Mouse (Mus musculus) gastrocnemius, postnatal 4 days (tissue): Measurements from ENCODE around the gene Sbf2. TPM values are rescaled to one million over a fixed set of nuclear protein-coding genes. Genes with fewer than 3 reads are reported as not detected.
"Not testable (repeated sequence)": the region's sequence is repeated elsewhere in the genome, so short reads cannot be mapped to it uniquely, and the experiment has no call there.

Experiments
- DNase-seq, 2 experiments: peaks; one replicate each; pipeline ENCODE4 v3.0.0; 2021 to 2022; ENCODE audit warnings: low spot score in 2 of 2, mixed read lengths in 2 of 2
- total RNA-seq, 2 experiments: library from RNA; stranded (reverse); gene quantifications; 2 replicates each; pipeline ENCODE4 v1.2.3; 2021

Sbf2 gene
- total RNA-seq, 2 experiments from 2014 or later: 50.2 to 55.3 TPM

- no peak for DNase-seq
Measured at GRCm38 (mm10) chr7:110585250-110585649, 29.5 kb downstream of the Sbf2 start.

DNA sequence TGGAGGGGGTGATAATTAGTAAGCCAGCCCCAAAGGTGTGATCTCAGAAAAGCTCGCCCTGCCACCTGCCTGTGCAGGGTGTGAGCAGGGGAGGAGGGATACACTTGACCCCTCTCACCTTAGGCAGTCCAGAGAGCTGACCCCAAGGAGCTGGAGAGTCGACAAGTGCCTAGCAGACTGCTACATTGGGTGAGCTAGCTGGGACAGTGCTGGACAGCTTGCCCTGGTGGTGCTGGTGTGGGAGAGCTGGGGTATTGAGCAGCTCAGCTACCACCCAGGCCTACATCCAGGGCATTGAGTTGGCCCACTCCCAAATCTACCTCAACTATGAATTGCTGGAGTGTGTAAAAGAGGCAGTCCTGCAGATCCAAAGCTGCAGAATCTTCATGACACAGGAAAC lies 30.6 kb downstream of the Sbf2 start:
- no peak for DNase-seq

GRCm38 (mm10) chr7:110583705-110584104 lies 31.0 kb downstream of the Sbf2 start:
- no peak for DNase-seq

DNA sequence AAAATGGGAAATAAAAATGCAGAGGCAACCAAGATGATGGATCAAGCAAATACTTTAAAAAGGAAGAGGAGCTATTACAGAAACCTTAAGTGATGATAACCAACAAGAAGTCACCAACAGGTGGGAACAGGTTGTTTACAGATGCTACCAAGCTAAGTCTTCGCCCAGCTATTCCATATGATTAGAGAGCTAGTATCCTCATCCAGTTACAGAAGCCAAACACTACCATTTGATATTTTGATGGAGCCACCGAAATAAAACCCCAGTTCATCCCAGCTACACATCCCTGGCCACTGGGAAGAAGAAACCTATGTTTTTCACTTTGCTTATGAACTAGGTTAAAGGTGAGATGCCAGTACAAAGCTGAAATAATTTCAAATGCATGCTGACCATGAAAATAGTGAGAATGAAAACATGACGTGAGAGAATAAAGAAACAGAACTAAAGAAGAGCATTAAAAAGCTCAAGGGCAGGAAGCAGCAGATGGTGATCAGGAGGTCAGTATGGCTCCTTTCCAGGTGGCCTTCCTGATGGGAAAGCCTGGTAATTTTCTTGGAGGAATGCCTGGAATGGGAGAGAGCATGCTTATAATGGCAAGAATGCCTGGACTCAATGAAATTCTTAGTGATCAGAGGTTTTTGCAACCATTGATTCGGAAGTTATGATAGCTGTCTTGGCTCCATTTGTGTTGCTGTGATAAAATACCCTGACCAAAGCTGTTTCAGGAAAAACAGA lies 48.7 kb downstream of the Sbf2 start:
- DNase-seq: peak in 1 of 2 experiments; percentile 40

- no peak for DNase-seq
Measured at GRCm38 (mm10) chr7:110561647-110562046, 53.1 kb downstream of the Sbf2 start.

GRCm38 (mm10) chr7:110557001-110557400 lies 57.7 kb downstream of the Sbf2 start:
- no peak for DNase-seq

DNA sequence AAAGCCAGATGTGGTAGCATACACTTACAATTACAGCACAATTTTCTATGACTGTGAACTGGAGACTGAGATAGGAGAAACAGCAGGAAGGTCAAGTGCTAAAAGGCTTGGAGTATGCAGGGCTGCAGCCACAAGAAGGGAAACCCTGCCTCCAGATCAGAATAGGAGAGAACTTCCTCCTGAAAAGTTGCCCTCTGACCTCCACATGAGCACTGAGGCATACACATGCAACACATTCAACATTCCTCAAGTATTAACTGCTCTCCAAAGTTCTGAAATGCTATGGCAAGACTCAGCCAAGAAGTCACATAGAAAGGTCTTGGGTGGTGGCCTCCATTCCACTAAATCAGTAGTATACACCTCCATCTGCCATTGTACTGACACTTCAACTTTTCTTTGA lies 58.5 kb downstream of the Sbf2 start:
- no peak for DNase-seq

GRCm38 (mm10) chr7:110555260-110555659 lies 59.5 kb downstream of the Sbf2 start:
- DNase-seq: no peak

- no peak for DNase-seq
Measured at GRCm38 (mm10) chr7:110548268-110548667, 66.5 kb downstream of the Sbf2 start.

GRCm38 (mm10) chr7:110543341-110543740 lies 71.4 kb downstream of the Sbf2 start:
- DNase-seq: no peak

DNA sequence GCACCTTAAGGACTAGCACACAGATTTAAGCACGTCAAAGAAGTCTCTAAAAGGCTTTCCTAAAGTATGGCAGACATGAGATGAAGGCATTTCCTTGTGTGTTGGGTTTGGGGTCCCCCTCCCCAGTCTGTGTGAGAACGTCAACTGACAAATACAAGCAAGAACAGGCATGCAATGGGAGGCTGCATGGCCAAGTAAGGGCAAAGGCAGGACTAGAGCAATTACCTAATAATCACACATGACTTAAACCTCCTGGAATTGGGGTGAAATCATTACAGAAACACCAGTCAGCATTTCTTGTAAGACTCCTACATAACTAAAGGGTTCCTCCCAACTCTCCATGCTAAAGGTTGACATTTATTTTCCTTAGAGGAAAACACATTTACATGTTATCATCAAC lies 75.5 kb downstream of the Sbf2 start:
- no peak for DNase-seq

- not testable (repeated sequence) for DNase-seq
Measured at GRCm38 (mm10) chr7:110530295-110530694, 84.4 kb downstream of the Sbf2 start.

DNA sequence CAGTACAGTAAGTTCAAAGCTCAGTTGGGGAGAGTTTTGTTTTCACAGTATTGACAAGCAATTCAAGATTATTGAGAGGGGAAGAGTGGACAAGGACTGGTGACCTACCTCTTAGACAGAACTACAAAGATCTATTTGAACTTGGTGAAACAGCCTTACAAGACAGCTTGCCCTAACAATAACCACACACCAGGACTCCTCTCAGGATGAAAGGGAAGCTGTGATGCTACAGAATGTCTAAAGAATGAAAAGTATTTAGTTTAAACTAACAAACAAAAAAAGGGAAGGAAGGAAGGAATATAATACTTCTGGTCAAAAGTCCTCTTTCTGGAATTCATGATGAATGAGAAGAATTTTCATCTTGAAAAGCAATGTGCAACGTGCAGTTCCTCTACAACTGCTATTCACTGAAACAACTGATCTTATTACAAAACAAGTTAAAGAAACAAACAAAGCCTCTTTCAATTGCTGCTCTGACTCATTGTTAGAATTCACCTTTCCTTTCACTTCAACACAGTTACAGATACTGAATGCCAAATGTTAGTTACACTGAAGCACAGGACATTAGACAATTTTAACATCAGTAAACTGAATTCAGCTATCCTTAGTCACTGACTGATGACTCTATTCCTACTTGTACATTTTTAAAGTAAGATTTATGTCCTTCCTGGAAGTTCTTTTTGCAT lies 89.5 kb downstream of the Sbf2 start:
- DNase-seq: no peak

DNA sequence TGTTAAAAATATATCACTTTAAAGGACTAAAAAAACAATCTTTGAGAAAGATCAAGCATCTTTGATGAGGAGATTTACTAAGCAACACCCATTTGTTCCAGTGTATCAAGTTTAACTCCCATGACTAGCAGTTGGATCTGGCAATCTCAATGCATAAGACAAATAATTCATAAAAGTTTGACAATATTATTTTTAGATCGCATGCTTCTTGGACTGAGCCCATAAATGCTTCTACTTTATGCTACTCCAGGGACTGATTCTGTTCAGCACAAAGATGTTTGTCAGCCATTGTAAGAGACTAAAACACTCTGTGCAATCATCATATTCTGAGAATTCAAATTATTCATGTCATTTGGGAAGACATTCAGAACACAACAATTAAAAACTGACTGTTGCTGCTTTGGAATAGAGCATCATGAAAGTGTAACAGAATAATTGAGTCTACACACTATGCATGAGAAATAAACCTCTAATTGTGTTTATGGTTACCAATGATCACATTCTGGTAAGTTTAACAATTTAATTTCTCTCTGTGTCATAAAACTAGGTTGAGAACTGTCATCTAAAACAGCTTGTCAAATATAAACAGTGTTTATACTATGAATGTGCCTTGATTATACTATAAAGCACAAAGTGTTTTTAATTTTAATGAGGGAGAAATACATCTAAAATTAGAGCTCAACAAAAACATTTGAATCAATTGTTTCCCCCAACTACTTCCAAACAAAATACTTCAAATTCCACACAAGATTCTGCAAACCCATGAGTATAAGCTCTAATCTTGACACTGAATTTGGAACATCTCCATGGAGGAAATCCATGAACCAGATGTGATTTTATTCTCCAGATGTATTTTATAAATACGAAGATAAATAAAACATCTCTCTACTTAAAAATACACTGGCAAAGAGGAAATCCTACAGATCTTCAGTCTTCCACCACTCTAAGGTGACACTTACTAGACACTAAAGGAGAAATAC lies 98.2 kb downstream of the Sbf2 start:
- no peak for DNase-seq

DNA sequence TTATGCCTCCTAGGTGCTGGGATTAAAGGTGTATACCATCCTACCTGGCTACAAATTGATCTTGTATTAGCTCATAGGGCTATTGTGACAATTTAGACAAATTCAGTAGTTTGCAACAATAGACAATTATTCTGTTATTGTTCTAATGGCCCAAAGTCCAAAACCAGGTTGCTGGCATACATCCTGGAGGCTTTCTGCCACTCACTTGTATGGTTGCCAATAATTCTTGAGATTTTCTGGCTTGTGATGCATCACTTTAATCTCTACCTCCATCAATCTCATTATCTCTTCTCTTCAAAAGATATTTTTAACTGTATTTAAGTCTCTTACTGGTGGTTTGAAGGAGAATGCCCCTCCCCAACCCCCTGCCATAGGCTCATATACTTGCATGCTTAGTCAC lies 100.6 kb downstream of the Sbf2 start:
- DNase-seq: no peak

GRCm38 (mm10) chr7:110498653-110499052 lies 116.1 kb downstream of the Sbf2 start:
- no peak for DNase-seq

GRCm38 (mm10) chr7:110491038-110491437 lies 123.7 kb downstream of the Sbf2 start:
- no peak for DNase-seq

DNA sequence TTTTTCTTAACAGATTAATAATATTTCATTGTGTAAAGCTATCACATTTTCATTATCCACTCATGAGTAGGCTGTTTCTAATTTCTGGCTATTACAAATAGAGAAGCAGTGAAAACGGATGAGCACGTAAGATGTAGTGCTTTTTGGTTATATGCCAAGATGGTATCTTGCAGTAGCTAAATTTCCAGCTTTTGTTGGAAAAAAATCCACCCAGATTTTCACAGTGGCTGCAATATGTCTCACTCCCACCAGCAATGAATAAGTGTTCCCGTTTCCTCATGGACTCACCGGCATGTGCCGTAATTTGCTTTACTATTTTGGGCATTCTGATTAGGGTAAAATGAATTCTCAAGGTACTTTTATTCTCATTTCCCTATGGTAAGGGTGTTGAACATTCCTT lies 129.7 kb downstream of the Sbf2 start:
- no peak for DNase-seq

- no peak for DNase-seq
Measured at GRCm38 (mm10) chr7:110470987-110471386, 143.7 kb downstream of the Sbf2 start.

DNA sequence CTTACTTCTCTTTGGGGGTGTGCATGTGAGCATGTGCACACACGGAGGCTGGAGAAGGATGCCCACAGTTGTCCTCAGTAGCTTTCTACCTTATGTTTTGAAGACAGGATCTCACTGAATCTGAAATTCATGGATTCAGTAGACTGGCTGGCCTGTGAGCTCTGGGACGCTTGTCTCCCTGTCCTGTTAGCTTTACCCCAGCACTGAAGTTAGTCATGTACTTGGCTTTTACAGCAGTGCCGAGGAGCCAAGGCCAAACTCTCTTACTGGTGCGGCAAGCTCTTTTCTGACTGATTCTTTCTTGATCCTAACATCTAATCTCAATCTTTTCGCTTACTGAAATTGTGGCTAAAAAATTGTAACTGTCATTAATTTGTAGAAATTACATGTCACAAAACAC lies 151.3 kb downstream of the Sbf2 start:
- no peak for DNase-seq

DNA sequence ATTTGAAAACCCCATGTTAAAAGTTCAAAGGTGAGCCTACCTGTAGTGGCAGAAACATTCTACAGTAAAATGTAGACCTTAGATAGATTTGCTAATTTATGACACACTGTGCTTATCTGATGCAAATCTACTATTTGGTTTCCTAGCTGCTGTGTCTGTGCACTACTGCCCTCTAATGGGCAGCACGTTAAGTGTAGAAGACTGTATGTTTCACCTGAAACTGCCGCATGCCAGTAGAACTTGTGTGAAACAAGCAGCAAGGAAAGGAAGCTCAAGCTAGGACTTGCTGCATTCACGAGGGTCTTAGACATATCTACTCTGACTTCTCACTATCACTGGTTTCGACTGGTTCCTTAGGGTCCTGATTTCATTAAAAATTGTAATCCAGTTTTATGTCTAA lies 182.4 kb downstream of the Sbf2 start:
- peak in 1 of 2 experiments; percentile 47 for DNase-seq

DNA sequence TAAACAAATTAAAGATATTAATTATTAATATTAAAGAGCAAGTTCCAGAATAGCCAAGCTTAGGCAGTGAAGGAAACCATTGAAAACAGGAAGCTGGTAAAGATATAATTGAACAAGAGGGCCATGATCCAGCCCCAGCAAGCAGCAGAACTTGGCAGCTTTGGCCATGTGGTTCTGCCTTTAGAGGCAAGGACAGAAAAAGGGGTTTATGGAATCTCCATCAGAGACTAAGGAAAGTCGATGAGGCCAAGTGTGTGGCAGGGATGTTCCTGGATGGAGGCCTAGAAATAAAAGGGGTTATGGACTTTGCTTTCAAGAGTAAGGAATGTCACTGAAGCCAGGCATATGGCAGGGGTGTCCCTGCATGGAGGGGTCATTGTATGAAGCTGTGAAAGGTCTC lies 198.4 kb downstream of the Sbf2 start:
- DNase-seq: no peak
